Mouse (Mus musculus): ENCODE data around the gene Fgfr1op. TPM values are rescaled to one million over a fixed set of nuclear protein-coding genes. Genes with fewer than 3 reads are reported as not detected.

The Fgfr1op gene
- polyA plus RNA-seq, 1 experiment: 5.3 TPM

DNA sequence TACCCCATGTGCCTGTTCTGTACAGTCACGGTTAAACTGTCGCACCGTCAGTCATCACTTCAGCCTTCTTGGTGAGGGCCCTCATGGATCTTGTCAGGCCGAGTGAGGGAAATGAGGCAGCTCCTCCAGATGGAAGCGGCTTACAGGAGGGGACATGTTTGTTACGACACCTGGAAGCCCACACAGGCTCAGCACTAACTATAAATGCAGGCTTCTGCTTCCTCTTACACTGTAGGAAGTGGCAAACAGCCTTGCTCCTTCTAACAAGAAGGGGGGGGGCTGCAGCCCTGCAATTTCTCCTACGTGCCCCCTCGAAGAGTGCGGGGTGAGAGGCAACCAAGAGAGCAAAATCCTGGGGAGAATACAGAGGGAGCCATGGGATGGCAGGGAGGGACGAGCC lies 45.4 kb downstream of the Fgfr1op start:
- TF ChIP-seq MYOD1 (IDR thresholded peaks at IDR 0.05; ENCODE audit: control insufficient read depth in 1 of 3, insufficient read length in 2 of 3, low read depth in 2 of 3) (no peak), POLR2AphosphoS2 (IDR thresholded peaks at IDR 0.05; ENCODE audit: insufficient read length, low read depth) (no peak), TCF12 (IDR thresholded peaks at IDR 0.05; ENCODE audit: insufficient read depth, poor library complexity, severe bottlenecking) (no peak), USF1 (IDR thresholded peaks at IDR 0.05; ENCODE audit: low read depth) (no peak), CEBPB (IDR thresholded peaks at IDR 0.05; ENCODE audit: insufficient read depth, poor library complexity, severe bottlenecking) (no peak), TCF3 (IDR thresholded peaks at IDR 0.05; ENCODE audit: insufficient read length, low read depth) (no peak), SRF (IDR thresholded peaks at IDR 0.05; ENCODE audit: control insufficient read depth, insufficient read length, low read depth) (no peak), REST (IDR thresholded peaks at IDR 0.05; ENCODE audit: insufficient read depth, insufficient read length) (no peak), MAX (IDR thresholded peaks at IDR 0.05; ENCODE audit: low read depth) (no peak), MYOG (IDR thresholded peaks at IDR 0.05; ENCODE audit: control insufficient read depth in 1 of 3, insufficient read depth in 1 of 3, insufficient read length in 2 of 3, low read depth in 2 of 3) (no peak), POLR2A (IDR thresholded peaks at IDR 0.05; ENCODE audit: insufficient read length, low read depth) (no peak), E2F4 (IDR thresholded peaks at IDR 0.05; ENCODE audit: insufficient read depth) (no peak)
- peaks cover 49% of the 10 kb centered on the region for H3K27me3 ChIP-seq (ENCODE audit: control insufficient read depth, insufficient read depth, insufficient read length)
- no peaks in the 10 kb centered on the region for H3K79me2 ChIP-seq (ENCODE audit: control insufficient read depth, insufficient read depth)
- H3K4me3 ChIP-seq: no peak overlapping the region
- H3ac ChIP-seq (ENCODE audit: control insufficient read depth, insufficient read length): no peak overlapping the region
- no peak overlapping the region for H3K4me2 ChIP-seq (ENCODE audit: low read depth)
- H3K36me3 ChIP-seq (ENCODE audit: control insufficient read depth, insufficient read depth): no peaks in the 10 kb centered on the region

- no peak overlapping the region for H3K4me2 ChIP-seq (ENCODE audit: low read depth)
- TF ChIP-seq MYOG (IDR thresholded peaks at IDR 0.05; ENCODE audit: control insufficient read depth in 1 of 3, insufficient read depth in 1 of 3, insufficient read length in 2 of 3, low read depth in 2 of 3): no peak
- TF ChIP-seq MYOD1 (IDR thresholded peaks at IDR 0.05; ENCODE audit: control insufficient read depth in 1 of 3, insufficient read length in 2 of 3, low read depth in 2 of 3): no peak
- no peak for TF ChIP-seq MAX (IDR thresholded peaks at IDR 0.05; ENCODE audit: low read depth)
- H3K79me2 ChIP-seq (ENCODE audit: control insufficient read depth, insufficient read depth): no peaks in the 10 kb centered on the region
- no peaks in the 10 kb centered on the region for H3K36me3 ChIP-seq (ENCODE audit: control insufficient read depth, insufficient read depth)
- peaks cover 49% of the 10 kb centered on the region for H3K27me3 ChIP-seq (ENCODE audit: control insufficient read depth, insufficient read depth, insufficient read length)
- no peak overlapping the region for H3ac ChIP-seq (ENCODE audit: control insufficient read depth, insufficient read length)
- H3K4me3 ChIP-seq: no peak overlapping the region
Observed at GRCm38 (mm10) chr17:8211399-8211798, 46.1 kb downstream of the Fgfr1op start.

DNA sequence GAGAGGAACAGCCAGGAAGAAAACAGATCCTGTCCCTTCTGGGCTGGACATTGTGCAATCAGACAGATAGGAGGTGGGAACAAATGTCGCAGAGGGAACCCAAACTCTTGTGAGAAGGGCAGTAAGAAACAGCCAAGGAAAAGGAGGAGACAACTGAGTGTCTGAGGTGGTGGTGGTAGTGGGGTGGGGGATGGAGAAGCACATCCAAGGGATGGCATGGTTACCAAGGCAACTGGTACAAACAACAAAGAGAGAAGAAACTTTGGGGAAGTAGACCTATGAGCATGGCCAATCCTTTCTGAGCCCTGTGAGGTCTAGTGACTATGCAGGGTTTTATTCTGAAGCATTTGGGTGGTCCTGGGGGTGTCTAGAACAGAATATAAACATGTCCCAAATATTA lies 49.1 kb downstream of the Fgfr1op start:
- Histone ChIP-seq H3ac (ENCODE audit: control insufficient read depth, insufficient read length) (no peak overlapping the region), H3K79me2 (ENCODE audit: control insufficient read depth, insufficient read depth) (no peaks in the 10 kb centered on the region), H3K4me3 (no peak overlapping the region), H3K27me3 (ENCODE audit: control insufficient read depth, insufficient read depth, insufficient read length) (peaks cover 44% of the 10 kb centered on the region), H3K4me2 (ENCODE audit: low read depth) (no peak overlapping the region), H3K36me3 (ENCODE audit: control insufficient read depth, insufficient read depth) (no peaks in the 10 kb centered on the region)
- TF ChIP-seq CEBPB (IDR thresholded peaks at IDR 0.05; ENCODE audit: insufficient read depth, poor library complexity, severe bottlenecking) (no peak), TCF3 (IDR thresholded peaks at IDR 0.05; ENCODE audit: insufficient read length, low read depth) (no peak), SRF (IDR thresholded peaks at IDR 0.05; ENCODE audit: control insufficient read depth, insufficient read length, low read depth) (no peak)

DNA sequence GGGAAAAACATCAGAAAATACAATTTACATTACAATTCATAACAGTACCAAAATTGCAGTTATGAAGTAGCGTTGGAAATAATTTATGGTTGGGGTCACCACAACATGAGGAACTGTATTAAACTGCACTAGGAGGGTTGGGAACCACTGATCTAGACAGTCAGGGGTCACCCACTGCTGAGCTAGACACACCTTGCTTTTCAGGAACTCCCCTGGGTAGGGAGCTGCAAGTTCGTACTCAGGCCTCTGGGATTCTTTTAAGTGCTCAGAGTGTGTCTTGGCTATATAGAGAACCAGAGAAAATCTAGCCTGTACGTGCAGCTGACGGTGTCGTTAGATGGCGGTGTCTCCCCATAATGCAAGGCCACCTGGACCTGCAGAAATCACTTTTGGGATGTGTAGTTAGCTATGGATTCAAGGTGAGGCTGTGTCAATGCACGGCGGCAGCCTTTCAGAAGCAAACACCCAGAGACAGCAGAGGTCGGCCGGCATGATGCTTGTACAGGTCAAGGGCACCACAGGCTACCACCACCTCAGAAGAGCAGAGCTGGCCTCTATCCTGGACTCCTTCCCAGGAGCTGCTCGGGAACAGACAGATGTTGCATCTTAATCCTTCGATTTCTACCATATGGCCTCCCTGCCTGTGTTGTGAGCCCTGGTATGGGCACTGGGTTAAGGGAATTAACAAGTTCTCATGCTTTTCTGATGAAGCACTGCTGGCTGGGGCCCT lies 49.9 kb downstream of the Fgfr1op start:
- H3K4me3 ChIP-seq: no peak overlapping the region
- TF ChIP-seq TCF3 (IDR thresholded peaks at IDR 0.05; ENCODE audit: insufficient read length, low read depth): no peak
- no peak for TF ChIP-seq REST (IDR thresholded peaks at IDR 0.05; ENCODE audit: insufficient read depth, insufficient read length)
- TF ChIP-seq MAX (IDR thresholded peaks at IDR 0.05; ENCODE audit: low read depth): no peak
- TF ChIP-seq CEBPB (IDR thresholded peaks at IDR 0.05; ENCODE audit: insufficient read depth, poor library complexity, severe bottlenecking): no peak
- TF ChIP-seq POLR2A (IDR thresholded peaks at IDR 0.05; ENCODE audit: insufficient read length, low read depth): no peak
- TF ChIP-seq SRF (IDR thresholded peaks at IDR 0.05; ENCODE audit: control insufficient read depth, insufficient read length, low read depth): no peak
- no peak for TF ChIP-seq E2F4 (IDR thresholded peaks at IDR 0.05; ENCODE audit: insufficient read depth)
- no peak for TF ChIP-seq TCF12 (IDR thresholded peaks at IDR 0.05; ENCODE audit: insufficient read depth, poor library complexity, severe bottlenecking)
- TF ChIP-seq POLR2AphosphoS2 (IDR thresholded peaks at IDR 0.05; ENCODE audit: insufficient read length, low read depth): no peak
- no peak for TF ChIP-seq USF1 (IDR thresholded peaks at IDR 0.05; ENCODE audit: low read depth)
- no peak for TF ChIP-seq MYOG (IDR thresholded peaks at IDR 0.05; ENCODE audit: control insufficient read depth in 1 of 3, insufficient read depth in 1 of 3, insufficient read length in 2 of 3, low read depth in 2 of 3)
- no peak for TF ChIP-seq MYOD1 (IDR thresholded peaks at IDR 0.05; ENCODE audit: control insufficient read depth in 1 of 3, insufficient read length in 2 of 3, low read depth in 2 of 3)
- H3K79me2 ChIP-seq (ENCODE audit: control insufficient read depth, insufficient read depth): no peaks in the 10 kb centered on the region
- peaks cover 39% of the 10 kb centered on the region for H3K27me3 ChIP-seq (ENCODE audit: control insufficient read depth, insufficient read depth, insufficient read length)
- H3K4me2 ChIP-seq (ENCODE audit: low read depth): no peak overlapping the region
- no peaks in the 10 kb centered on the region for H3K36me3 ChIP-seq (ENCODE audit: control insufficient read depth, insufficient read depth)
- no peak overlapping the region for H3ac ChIP-seq (ENCODE audit: control insufficient read depth, insufficient read length)

- Histone ChIP-seq H3K27me3 (ENCODE audit: control insufficient read depth, insufficient read depth, insufficient read length) (peaks cover 21% of the 10 kb centered on the region), H3K4me3 (no peak overlapping the region), H3ac (ENCODE audit: control insufficient read depth, insufficient read length) (no peak overlapping the region), H3K4me2 (ENCODE audit: low read depth) (no peak overlapping the region), H3K79me2 (ENCODE audit: control insufficient read depth, insufficient read depth) (no peaks in the 10 kb centered on the region), H3K36me3 (ENCODE audit: control insufficient read depth, insufficient read depth) (no peaks in the 10 kb centered on the region)
- TF ChIP-seq MAX (IDR thresholded peaks at IDR 0.05; ENCODE audit: low read depth): no peak
- TF ChIP-seq REST (IDR thresholded peaks at IDR 0.05; ENCODE audit: insufficient read depth, insufficient read length): no peak
- no peak for TF ChIP-seq POLR2A (IDR thresholded peaks at IDR 0.05; ENCODE audit: insufficient read length, low read depth)
- no peak for TF ChIP-seq E2F4 (IDR thresholded peaks at IDR 0.05; ENCODE audit: insufficient read depth)
- no peak for TF ChIP-seq MYOG (IDR thresholded peaks at IDR 0.05; ENCODE audit: control insufficient read depth in 1 of 3, insufficient read depth in 1 of 3, insufficient read length in 2 of 3, low read depth in 2 of 3)
- TF ChIP-seq CEBPB (IDR thresholded peaks at IDR 0.05; ENCODE audit: insufficient read depth, poor library complexity, severe bottlenecking): no peak
Observed at GRCm38 (mm10) chr17:8223225-8223624, 57.9 kb downstream of the Fgfr1op start.
